Mouse (Mus musculus) thymus, adult 18-20 months (tissue): ENCODE results near the gene Cdk6.
"Not testable (repeated sequence)": the region's sequence is repeated elsewhere in the genome, so short reads cannot be mapped to it uniquely, and the experiment has no call there.

Source experiments
- DNase-seq, 2 experiments: peaks; one replicate each; pipeline ENCODE4 v3.0.0; 2022; ENCODE audit warnings: mixed read lengths in 2 of 2

Cdk6 gene

GRCm38 (mm10) chr5:3520493-3521359 lies 179.4 kb downstream of the Cdk6 start:
- DNase-seq = no peak

GRCm38 (mm10) chr5:3521741-3522140 lies 180.5 kb downstream of the Cdk6 start:
- DNase-seq = no peak

DNA sequence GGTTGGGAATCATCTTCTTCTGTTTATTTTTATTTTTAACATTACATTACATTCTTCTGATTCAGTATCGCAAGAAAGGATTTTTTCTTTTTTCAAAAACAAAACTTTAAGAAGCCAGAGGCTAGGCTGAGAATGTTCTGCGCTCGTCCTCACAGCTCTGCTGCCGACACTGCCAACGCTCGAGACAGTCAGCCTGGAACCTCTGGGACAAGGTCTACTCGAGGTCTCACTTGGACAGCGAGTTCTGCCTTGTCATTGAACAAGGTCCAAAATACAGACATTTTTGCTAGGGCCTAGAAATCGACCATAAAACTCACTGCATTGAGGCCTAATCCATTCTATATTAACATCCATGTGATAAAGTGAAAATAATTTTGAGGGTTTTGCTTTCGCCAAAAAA lies 181.5 kb downstream of the Cdk6 start:
- DNase-seq = no peak

DNA sequence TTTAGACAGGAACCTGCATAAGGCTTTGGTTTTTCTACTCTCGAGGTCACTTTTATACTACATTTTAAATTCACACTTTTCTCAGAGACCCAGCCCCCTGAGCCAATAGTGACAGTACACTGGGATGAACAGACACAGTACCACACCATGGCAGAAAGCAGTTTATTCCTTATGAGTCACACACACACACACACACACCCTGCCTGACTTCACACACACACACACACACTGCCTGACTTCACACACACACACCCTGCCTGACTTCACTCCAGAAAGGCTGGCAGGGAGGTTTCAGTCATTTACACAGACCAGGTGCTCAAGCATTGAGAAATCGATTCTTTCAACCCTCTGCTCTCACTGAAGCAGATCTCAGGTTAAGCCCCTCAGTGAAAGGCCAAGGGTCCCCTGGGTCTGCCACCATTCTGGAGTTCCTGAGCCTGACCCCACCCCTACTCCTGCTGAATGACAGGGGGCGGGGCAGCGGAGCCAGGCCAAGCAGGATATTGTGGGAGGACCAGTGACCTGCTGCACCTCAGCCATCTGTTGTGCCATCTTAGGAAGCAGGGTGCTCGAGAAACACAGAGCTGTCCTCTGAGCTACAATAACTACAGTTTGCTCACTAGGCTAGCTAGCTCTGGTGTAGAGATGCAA lies 185.9 kb downstream of the Cdk6 start:
- DNase-seq = no peak

- no peak for DNase-seq
Observed at GRCm38 (mm10) chr5:3529585-3530189, 188.4 kb downstream of the Cdk6 start.

DNA sequence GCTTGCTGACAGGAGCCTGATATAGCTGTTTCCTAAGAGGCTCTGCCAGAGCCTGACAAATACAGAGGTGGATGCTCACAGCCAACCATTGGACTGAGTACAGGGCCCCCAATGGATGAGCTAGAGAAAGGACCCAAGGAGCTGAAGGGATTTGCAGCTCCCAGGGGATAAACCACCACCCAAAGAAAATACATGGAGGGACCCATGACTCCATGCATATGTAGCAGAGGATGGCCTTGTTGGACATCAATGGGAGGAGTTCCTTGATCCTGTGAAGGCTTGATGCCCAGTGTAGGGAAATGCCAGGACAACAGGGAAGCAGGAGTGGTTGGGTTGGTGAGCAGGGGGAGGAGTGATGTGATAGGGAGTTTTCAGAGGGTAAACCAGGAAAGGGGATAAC lies 190.8 kb downstream of the Cdk6 start:
- DNase-seq = not testable (repeated sequence)

DNA sequence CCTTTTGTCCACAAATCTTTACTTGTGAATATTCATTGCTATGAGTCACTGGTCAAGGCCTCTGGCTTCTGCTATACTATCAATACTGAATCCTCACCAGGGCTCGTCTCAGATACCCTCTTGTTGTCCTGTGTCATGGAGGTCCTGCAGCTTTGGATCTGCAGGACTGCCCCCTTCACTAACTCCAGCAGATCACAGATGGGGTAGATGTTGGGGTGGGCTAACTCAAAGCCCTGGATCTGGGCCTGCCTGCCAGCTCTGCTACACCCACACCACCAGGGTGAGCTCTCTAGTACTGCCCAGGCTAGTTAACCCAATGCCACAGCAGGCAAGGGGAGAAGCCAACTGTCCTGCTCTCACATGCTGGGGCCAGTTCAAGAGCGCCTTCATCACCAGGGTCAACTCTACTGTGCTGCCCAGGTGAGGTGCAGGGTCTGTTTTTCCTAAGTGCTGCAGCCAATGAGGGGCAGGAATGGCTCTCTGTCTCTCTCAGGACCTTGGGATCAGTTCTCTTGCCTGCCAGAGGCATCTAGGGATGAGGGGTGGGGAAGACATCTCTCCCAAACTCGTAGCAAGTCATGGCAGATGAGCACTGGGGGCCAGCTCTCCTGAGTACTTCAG lies 195.4 kb downstream of the Cdk6 start:
- no peak for DNase-seq

DNA sequence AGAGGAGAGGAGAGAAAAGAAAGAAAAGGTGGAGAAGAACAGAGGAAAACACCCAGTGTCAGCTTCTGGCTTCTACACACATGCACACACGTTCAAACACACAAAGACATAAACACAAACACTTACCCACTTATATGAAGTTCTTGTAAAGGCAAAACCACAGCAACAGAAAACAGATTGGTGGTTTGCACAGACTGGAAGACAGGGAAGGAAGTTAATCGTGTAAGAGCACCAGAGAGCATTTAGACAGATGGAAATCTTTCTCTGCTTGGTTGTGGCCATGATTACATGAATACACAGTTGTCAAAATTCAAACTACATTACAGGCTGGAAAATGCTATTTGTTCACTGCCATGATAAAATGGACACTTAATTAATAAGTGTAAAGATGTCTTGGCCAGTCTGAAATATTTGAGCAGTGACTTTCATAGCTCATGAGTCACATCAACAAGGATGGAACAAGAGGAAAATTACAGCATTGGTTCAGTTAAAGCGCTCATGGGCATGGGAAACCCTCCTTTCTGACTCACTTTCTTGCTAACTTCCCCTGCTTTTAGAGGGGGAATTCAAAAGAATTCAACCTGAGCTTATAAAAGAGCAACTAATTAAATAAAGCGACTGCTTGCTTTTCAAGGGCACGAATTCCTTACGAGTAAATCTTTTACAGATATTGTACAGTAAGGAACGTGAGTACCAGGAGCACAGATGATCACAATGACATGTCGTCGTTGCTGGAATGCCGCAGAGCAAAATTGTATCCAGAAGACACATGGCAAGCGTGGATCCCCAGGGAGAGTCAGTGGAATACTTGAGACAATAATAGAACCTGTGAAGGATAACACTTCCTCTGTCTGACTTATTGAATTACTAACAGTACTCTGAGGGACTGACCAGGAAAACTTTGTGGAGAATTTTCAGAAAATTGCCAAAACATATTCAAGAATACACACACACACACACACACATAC lies 197.5 kb downstream of the Cdk6 start:
- no peak for DNase-seq

DNA sequence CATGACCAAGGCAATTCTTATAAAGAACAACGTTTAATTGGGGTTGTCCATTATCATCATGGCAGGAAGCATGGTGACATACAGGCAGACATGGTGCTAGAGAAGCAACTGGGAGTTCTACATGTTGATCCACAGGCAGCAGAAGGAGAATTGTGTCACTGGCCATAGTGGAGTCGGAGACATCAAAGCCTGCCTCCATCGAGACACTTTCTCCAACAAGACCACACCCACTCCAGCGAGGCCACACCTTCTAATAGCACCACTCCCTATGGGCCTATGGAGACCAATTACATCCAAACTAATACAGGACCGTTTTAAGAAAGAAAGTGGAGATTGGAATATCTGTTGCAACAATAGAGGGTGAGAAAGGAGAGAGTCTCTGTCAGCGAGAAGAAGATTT lies 200.6 kb downstream of the Cdk6 start:
- DNase-seq = no peak

GRCm38 (mm10) chr5:3543629-3544479 lies 202.6 kb downstream of the Cdk6 start, which contains the start of gene Fam133b:
Fam133b (plus strand) TSS chr5:3543833.
- DNase-seq = peak; percentile 82 to 85

DNA sequence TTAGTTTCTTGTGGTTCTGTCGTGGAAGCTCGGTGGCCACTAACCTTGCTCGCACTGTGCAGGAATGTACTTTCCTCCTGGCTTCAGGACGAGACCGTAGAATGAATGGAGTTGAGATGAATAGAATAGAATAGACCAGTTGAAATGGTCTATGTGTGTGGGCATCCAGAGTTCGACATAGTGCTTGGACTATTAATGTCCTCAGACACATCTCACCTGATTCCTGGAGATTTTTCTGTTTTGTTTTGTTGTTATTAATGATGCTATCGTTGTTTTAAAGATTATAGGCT lies 203.1 kb downstream of the Cdk6 start:
- DNase-seq = no peak

DNA sequence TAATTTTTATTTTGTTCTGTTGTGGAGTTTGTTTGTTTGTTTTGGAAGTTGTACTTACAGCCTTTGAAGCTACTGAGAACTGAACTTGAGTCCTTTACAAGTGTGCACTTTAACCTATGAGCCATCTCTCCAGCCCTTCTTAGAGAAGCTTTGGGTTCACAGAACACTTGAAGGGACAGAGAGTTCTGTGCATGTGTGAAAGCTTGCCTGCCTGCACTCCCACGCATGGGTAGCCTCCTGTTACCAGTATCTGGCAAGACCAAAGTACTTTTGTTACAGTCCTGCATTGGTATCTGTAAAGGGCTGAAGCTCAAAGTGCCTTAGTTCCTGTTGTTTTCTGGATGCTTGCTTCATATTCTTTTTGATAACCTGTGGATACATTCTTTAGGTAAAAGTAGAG lies 204.9 kb downstream of the Cdk6 start:
- no peak for DNase-seq

DNA sequence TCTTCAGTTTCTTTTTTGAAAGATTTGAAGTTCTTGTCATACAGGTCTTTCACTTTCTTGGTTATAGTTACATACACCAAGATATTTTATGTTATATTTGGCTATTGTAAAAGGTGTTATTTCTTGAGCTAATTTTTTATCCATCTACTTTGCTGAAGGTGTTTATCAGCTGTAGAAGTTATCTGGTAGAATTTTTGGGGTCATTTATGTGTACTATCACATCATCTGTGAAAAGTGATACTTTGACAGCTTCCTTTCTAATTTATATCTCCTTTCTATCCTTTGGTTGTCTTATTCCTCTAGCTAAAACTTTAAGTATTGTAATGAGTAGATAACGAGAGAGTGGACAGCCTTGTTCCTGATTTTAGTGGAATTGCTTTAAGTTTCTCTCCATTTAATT lies 210.2 kb downstream of the Cdk6 start:
- DNase-seq = no peak

GRCm38 (mm10) chr5:3554198-3554597 lies 212.9 kb downstream of the Cdk6 start:
- no peak for DNase-seq

- no peak for DNase-seq
Observed at GRCm38 (mm10) chr5:3571266-3571665, 230.0 kb downstream of the Cdk6 start, which contains the start of gene 1700109H08Rik. 1700109H08Rik (plus strand) TSS chr5:3571566.

DNA sequence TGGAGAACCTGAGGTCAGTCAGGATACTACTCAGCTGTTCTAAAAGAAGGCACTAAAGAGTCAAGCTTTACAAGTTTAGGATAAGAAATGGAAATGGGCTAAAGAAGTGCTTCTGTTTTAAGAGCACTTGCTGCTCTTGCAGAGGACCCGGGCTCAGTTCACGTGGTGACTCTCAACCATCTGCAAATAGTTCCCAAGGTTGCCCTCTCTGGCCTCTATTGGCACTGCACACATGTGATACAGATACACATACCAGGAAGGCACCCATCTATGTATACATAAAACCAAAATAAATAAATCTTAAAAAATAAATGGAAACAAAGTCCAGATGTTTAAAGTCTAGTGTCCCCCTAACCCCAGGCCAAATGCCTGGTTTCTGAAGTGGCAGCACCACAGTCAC lies 233.5 kb downstream of the Cdk6 start:
- no peak for DNase-seq

DNA sequence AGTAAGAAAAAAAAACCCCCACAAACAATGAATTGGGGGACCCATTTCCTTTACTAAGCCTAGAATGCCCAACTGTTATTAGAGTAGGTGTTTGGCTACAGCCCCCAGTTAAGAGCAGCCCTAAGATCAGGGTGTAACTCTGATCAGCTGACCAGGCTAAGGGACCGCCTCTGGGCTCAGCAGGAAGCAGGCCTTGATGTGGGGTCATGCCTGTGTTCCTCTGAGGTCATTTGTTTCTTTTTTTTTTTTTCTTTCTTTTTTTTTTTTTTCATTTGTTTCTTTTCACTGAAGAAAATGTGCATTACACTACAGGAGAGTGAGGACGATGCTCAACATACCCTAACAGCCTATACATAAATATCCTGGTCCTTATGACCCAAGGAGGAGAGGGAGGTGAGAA lies 236.7 kb downstream of the Cdk6 start:
- DNase-seq = no peak

DNA sequence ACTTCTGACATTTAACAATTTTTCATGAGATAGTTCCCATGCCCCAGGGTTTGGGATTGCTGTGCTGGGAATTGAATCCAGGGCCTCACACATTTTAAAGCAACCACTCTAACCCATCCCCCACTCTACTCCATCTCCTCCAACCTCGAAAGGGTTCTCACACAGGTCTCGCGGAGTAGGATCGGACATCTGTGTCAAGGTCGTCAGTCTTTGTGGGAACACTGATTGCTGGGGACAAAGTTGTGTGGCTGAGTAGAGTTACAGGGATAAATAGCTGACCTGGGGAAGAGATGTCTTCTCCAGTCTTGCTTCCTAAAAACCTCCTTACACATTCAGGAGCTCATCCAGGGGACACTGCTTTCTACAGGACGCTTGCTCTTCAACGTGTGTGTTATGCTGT lies 237.8 kb downstream of the Cdk6 start:
- no peak for DNase-seq
